Mouse (Mus musculus) ovary, adult 18-20 months (tissue): ENCODE data around the gene Olfr951.

Experiments used
- DNase-seq: peaks from one replicate; pipeline ENCODE4 v3.0.0; 2022; ENCODE audit warnings: low spot score, mixed read lengths

The Olfr951 gene

GRCm38 (mm10) chr9:39387110-39387509, at the start of gene Olfr951:
Olfr951 (plus strand) TSS chr9:39387410.
- DNase-seq, result no peak

DNA sequence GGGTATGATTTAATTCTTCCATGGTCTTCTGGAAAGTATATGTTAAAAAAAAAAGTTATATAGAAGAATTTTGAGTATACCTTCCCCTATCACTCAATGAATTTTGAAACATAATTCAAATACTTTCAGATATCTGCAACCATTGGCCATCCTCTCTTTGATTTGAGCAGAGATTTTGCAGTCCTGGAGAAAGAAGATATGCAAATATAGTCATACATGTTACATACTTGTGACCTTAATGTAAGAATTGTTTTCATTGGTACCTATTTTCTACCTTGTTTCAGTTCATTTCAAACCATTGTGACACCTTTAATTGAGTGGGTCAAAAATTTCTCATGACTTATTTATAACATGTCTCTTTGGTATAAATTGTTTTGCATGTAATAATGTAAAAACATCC, 39.8 kb downstream of the Olfr951 start, which contains the start of gene Olfr952:
Olfr952 (minus strand) TSS at position 101 of the 400 bp plus-strand sequence.
- no peak for DNase-seq
